Mouse (Mus musculus) midbrain, embryonic 12.5 days (tissue): ENCODE results near the gene Entpd6. TPM values are rescaled to one million over a fixed set of nuclear protein-coding genes. Genes with fewer than 3 reads are reported as not detected.
A peak's percentile ranks its signal among the peaks of the same experiment; 100 is the strongest.

ENCODE experiments used
- ATAC-seq: fragments of 200-750 bp; cut with Nextera tagmentation; 2 replicates; pipeline ENCODE4 v1.8.0; 2017; ENCODE audit warnings: low read depth, moderate TSS enrichment, moderate library complexity; ENCODE audit not compliant: low FRiP score
- H3K27ac ChIP-seq: fragments of 300-500 bp; sonication (generic); replicated peaks from 2 replicates; pipeline ENCODE4 v1.5.1; 2016; ENCODE audit warnings: mild to moderate bottlenecking
- H3K27me3 ChIP-seq: fragments of 300-500 bp; sonication (generic); 2 replicates; pipeline ENCODE4 v1.6.1; 2016; ENCODE audit warnings: mild to moderate bottlenecking
- H3K36me3 ChIP-seq: fragments of 300-500 bp; sonication (generic); 2 replicates; pipeline ENCODE4 v1.6.1; 2016
- H3K4me1 ChIP-seq: fragments of 300-500 bp; sonication (generic); 2 replicates; pipeline ENCODE4 v1.6.1; 2016
- H3K4me2 ChIP-seq: fragments of 300-500 bp; sonication (generic); replicated peaks from 2 replicates; pipeline ENCODE4 v1.6.1; 2016; ENCODE audit warnings: mild to moderate bottlenecking, moderate library complexity
- H3K4me3 ChIP-seq: fragments of 300-500 bp; sonication (generic); 2 replicates; pipeline ENCODE4 v1.5.1; 2016; ENCODE audit warnings: mild to moderate bottlenecking
- H3K9ac ChIP-seq: fragments of 300-500 bp; sonication (generic); replicated peaks from 2 replicates; pipeline ENCODE4 v1.6.1; 2016; ENCODE audit warnings: mild to moderate bottlenecking, moderate library complexity
- H3K9me3 ChIP-seq: fragments of 300-500 bp; sonication (generic); 2 replicates; pipeline ENCODE4 v1.6.1; 2016; ENCODE audit warnings: mild to moderate bottlenecking
- WGBS: fragments of 180-500 bp; shearing (Covaris S2); methylation state at CpG from one replicate; pipeline ENCODE4 v1.1.7; 2016; 5-methylcytosine and 5-hydroxymethylcytosine counted together
- polyA plus RNA-seq: library from polyadenylated mRNA; unstranded; fragments of >200 nt; fragmentation: Nextera tagmentation; extraction: Ambion mirVana; gene quantifications from 2 replicates; pipeline ENCODE4 v1.2.1, GENCODE M21; 2016

Entpd6 gene
- polyA plus RNA-seq, 1 experiment from 2014 or later: 32.0 TPM

DNA sequence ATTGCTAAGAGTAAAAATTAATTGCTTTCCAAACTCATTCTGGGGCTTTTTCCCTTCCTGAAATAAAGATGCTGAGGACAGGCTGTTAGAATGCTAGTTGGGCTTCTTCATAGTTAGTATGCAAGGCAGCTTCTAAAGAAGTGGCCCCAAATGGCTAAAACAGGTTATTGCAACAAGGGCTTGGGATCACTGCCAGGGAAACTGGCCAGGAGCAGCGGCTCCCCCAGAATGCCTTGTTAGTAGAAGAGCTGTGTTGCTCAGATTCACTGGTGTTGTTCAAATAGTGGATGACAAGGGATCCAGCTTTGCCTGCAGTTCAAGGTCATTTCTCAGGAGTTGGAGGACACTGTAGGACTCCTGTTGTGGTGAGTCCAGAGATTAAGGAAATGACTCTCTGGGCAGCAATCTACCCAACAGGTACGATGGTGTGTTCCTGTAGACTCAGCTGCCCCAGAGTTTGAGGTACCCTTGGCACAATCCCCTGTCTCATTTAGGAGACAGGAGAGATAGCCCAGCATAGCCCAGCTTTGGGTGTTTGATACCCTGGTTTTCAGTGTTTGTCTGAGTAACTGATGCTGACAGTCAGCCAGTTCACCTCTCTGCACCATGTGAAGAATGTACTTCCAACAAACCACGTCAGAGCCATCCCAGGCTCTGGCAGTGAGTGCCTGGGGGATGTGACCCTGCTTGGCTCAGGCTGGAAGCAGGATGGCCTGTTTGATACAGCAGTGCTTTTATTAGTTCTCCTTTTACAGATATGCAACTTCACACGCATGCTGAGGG, 40.1 kb downstream of the Entpd6 start:
- Histone ChIP-seq H3K36me3 (0 out of 2 replicates have a peak, but pooled peaks cover 9% of the 10 kb centered on the region), H3K4me3 (no peak overlapping the region), H3K9ac (peak overlapping the region; percentile 24; the same call in 1 of the 2 replicates), H3K27ac (no peak overlapping the region), H3K4me2 (0 out of 2 replicates have a peak overlapping the region, but pooled peaks have one; percentile 2), H3K27me3 (peaks cover 8% of the 10 kb centered on the region), H3K9me3 (no peaks in the 10 kb centered on the region), H3K4me1 (peaks cover 17% of the 10 kb centered on the region)
- 69% methylated on average over 4 of the region's 4 CpGs for WGBS
- ATAC-seq: no peak

GRCm38 (mm10) chr2:150793320-150793719, 44.5 kb downstream of the Entpd6 start:
- ATAC-seq: no peak
- no peaks in the 10 kb centered on the region for H3K9me3 ChIP-seq

DNA sequence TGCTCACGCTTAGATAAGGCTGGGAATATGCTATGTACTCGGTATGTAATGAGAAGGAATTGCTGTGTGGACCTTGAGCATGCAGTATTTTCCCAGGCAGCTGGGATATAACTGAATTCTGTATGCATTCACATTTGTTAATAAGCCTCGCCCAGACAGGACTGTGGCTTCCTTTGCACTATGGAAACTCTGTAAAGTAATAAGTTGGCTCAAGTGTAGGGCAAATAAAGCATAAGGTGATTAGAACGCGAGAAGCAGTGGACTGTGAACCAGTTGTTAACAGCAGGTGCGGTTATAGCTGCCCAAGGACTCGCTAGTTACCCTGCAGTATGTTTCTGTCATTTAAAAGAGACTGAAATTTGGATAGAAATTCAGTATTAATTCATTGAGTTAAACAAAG, 49.2 kb downstream of the Entpd6 start:
- peaks cover 42% of the 10 kb centered on the region for H3K36me3 ChIP-seq
- H3K9me3 ChIP-seq: no peaks in the 10 kb centered on the region
- no peak overlapping the region for H3K27ac ChIP-seq
- H3K27me3 ChIP-seq: no peaks in the 10 kb centered on the region
- H3K4me1 ChIP-seq: no peaks in the 10 kb centered on the region
- 88% methylated on average over 7 of the region's 7 CpGs for WGBS
- no peak overlapping the region for H3K4me2 ChIP-seq
- no peak overlapping the region for H3K4me3 ChIP-seq
- H3K9ac ChIP-seq: no peak overlapping the region
- no peak for ATAC-seq

More at GRCm38 (mm10) chr2:150793320-150793719, 44.5 kb downstream of the Entpd6 start:
- no peak overlapping the region for H3K9ac ChIP-seq
- H3K4me2 ChIP-seq: no peak overlapping the region
- H3K27me3 ChIP-seq: no peaks in the 10 kb centered on the region
- peaks cover 4% of the 10 kb centered on the region; the same call in 1 of the 2 replicates for H3K4me1 ChIP-seq
- peaks cover 30% of the 10 kb centered on the region for H3K36me3 ChIP-seq
- WGBS: 84% methylated on average over 4 of the region's 4 CpGs
- no peak overlapping the region for H3K27ac ChIP-seq
- no peak overlapping the region for H3K4me3 ChIP-seq

DNA sequence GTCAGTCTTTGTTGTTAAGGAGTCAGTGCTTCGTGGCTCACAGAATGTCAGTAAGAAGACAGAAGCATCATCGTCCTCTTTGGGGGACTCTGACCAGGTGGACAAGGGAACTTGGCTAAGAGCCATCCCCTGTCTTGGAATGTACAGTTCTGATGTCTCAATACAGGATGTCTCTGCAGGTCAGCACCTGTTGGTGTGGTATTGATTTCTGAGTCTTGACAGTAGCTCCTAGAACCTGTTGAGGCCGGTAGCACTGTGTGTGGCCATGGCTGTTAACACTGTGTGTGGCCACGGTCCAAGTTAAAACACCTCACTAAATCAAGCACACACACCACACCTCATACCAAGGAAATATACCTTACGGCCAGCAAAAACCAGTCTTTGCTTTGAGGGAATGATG, 51.8 kb downstream of the Entpd6 start:
- Histone ChIP-seq H3K27ac (no peak overlapping the region), H3K9me3 (no peaks in the 10 kb centered on the region), H3K4me1 (no peaks in the 10 kb centered on the region), H3K4me3 (no peak overlapping the region), H3K9ac (no peak overlapping the region), H3K36me3 (peaks cover 46% of the 10 kb centered on the region), H3K4me2 (no peak overlapping the region), H3K27me3 (no peaks in the 10 kb centered on the region)
- 96% methylated on average over 5 of the region's 5 CpGs for WGBS
- 0 out of 2 replicates have a peak, but pooled peaks have one; percentile 12 for ATAC-seq

- Histone ChIP-seq H3K4me1 (no peaks in the 10 kb centered on the region), H3K4me2 (no peak overlapping the region), H3K9ac (no peak overlapping the region), H3K36me3 (peaks cover 51% of the 10 kb centered on the region), H3K27me3 (no peaks in the 10 kb centered on the region), H3K4me3 (no peak overlapping the region), H3K27ac (no peak overlapping the region), H3K9me3 (no peaks in the 10 kb centered on the region)
- no peak for ATAC-seq
- 93% methylated on average over 1 of the region's 1 CpGs for whole genome bisulfite sequencing
Measured at GRCm38 (mm10) chr2:150803035-150803434, 54.2 kb downstream of the Entpd6 start.

DNA sequence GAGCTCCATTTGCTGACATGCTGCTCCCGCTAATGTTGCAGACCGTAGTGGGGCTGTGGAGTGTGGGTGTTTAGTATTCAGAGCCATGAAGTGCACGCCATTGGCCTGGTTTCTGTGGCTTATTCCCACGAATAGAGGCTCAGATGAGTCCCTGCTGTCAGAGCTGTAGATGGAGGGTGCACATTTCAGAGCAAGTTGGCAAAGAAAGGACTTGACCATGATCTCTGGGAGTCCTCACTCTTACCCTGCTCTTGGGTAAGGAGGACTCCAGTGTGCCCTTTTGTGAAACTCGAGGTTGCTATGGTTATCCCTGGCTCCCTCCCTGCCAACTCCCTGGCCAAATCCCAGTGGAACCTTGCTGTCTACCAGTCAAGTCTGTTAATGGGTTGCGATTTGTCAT, 59.5 kb downstream of the Entpd6 start:
- Histone ChIP-seq H3K4me2 (no peak overlapping the region), H3K9me3 (no peaks in the 10 kb centered on the region), H3K4me3 (no peak overlapping the region), H3K27ac (no peak overlapping the region), H3K9ac (no peak overlapping the region), H3K36me3 (peaks cover 62% of the 10 kb centered on the region), H3K4me1 (no peaks in the 10 kb centered on the region), H3K27me3 (no peaks in the 10 kb centered on the region)
- ATAC-seq: no peak
- WGBS: 86% methylated on average over 6 of the region's 6 CpGs

DNA sequence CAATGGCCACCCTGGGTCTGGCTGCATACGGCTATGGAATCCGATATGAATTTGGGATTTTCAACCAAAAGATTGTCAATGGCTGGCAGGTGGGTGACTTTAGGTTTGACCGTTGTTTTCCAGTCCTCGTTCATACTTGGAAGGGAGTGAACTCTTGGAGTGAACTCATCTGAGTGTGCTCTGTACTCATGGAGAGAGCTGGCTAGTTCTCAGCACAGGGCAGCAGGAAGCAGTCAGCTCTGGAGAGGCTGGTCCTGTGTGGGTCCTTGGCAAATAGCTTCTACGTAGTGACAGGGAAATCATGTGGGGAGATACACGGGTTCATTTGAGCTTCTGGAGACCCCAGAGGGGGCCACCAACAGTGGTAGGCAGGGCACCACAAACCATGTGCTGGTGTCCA, 60.0 kb downstream of the Entpd6 start:
- no peak overlapping the region for H3K27ac ChIP-seq
- no peak for ATAC-seq
- whole genome bisulfite sequencing: 94% methylated on average over 6 of the region's 6 CpGs
- H3K9me3 ChIP-seq: no peaks in the 10 kb centered on the region
- no peak overlapping the region for H3K4me2 ChIP-seq
- H3K9ac ChIP-seq: no peak overlapping the region
- H3K4me1 ChIP-seq: no peaks in the 10 kb centered on the region
- H3K36me3 ChIP-seq: peaks cover 66% of the 10 kb centered on the region
- H3K27me3 ChIP-seq: no peaks in the 10 kb centered on the region
- H3K4me3 ChIP-seq: no peak overlapping the region

- Histone ChIP-seq H3K9me3 (no peaks in the 10 kb centered on the region), H3K36me3 (peaks cover 70% of the 10 kb centered on the region), H3K27ac (no peak overlapping the region), H3K4me1 (no peaks in the 10 kb centered on the region), H3K4me2 (no peak overlapping the region), H3K4me3 (no peak overlapping the region), H3K27me3 (no peaks in the 10 kb centered on the region), H3K9ac (no peak overlapping the region)
- 85% methylated on average over 5 of the region's 5 CpGs for WGBS
- no peak for ATAC-seq
Measured at GRCm38 (mm10) chr2:150810603-150811002, 61.8 kb downstream of the Entpd6 start.

GRCm38 (mm10) chr2:150812816-150813215, 64.0 kb downstream of the Entpd6 start:
- Histone ChIP-seq H3K27ac (no peak overlapping the region), H3K4me1 (no peaks in the 10 kb centered on the region), H3K9me3 (no peaks in the 10 kb centered on the region), H3K36me3 (peaks cover 71% of the 10 kb centered on the region), H3K9ac (no peak overlapping the region), H3K4me3 (no peak overlapping the region), H3K27me3 (no peaks in the 10 kb centered on the region), H3K4me2 (no peak overlapping the region)
- ATAC-seq: no peak
- 89% methylated on average over 6 of the region's 6 CpGs for WGBS

GRCm38 (mm10) chr2:150816676-150817402, 68.0 kb downstream of the Entpd6 start:
- Histone ChIP-seq H3K9me3 (no peaks in the 10 kb centered on the region), H3K4me3 (no peak overlapping the region), H3K4me1 (no peaks in the 10 kb centered on the region), H3K36me3 (peaks cover 83% of the 10 kb centered on the region), H3K27me3 (no peaks in the 10 kb centered on the region), H3K27ac (no peak overlapping the region), H3K9ac (no peak overlapping the region), H3K4me2 (no peak overlapping the region)
- no peak for ATAC-seq
- WGBS: 92% methylated on average over 18 of the region's 18 CpGs

DNA sequence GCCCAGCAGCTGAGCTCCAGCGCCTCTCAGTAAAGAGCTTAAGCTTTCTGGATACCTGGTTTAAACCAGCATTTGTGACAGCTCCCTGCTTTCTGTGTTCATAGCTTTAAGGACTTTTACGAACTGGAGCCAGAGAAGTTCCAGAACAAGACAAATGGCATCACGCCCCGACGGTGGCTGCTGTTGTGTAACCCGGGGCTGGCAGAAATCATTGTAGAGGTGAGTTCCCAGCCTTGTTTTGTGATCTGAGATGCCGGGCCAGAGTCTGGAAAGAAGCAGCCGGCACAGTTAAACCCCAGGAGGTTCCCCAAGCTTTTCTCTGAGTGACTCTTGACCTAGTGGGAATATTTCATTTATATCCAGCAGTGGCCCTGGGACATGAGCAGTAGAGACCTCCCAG, 69.9 kb downstream of the Entpd6 start:
- no peak overlapping the region for H3K4me3 ChIP-seq
- H3K9me3 ChIP-seq: no peaks in the 10 kb centered on the region
- no peak for ATAC-seq
- 94% methylated on average over 8 of the region's 8 CpGs for WGBS
- H3K4me2 ChIP-seq: no peak overlapping the region
- H3K36me3 ChIP-seq: peaks cover 67% of the 10 kb centered on the region
- H3K4me1 ChIP-seq: no peaks in the 10 kb centered on the region
- H3K27ac ChIP-seq: no peak overlapping the region
- no peak overlapping the region for H3K9ac ChIP-seq
- H3K27me3 ChIP-seq: no peaks in the 10 kb centered on the region

DNA sequence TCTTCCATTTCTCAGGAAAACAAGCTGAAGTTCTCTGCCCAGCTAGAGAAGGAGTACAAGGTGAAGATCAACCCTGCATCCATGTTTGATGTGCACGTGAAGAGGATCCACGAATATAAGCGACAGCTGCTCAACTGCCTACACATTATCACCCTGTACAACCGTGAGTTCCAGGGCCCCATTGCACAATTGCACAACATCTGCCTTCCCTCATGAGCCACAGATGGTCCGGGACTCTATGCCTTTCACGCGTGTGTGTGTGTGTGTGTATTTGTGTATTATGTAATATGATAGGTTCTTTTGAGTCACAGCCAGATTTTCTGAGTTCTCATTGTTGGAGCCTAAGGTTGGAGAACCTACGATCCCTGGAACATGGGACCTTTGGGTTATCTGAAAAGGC, 71.9 kb downstream of the Entpd6 start:
- Histone ChIP-seq H3K27ac (no peak overlapping the region), H3K4me2 (no peak overlapping the region), H3K4me3 (no peak overlapping the region), H3K4me1 (no peaks in the 10 kb centered on the region), H3K9me3 (no peaks in the 10 kb centered on the region), H3K9ac (no peak overlapping the region), H3K27me3 (no peaks in the 10 kb centered on the region), H3K36me3 (peaks cover 60% of the 10 kb centered on the region)
- ATAC-seq: no peak
- 94% methylated on average over 8 of the region's 8 CpGs for WGBS
